Mouse (Mus musculus) forebrain, embryonic 12.5 days (tissue): ENCODE measurements around the gene Cdh13. TPM values are rescaled to one million over a fixed set of nuclear protein-coding genes. Genes with fewer than 3 reads are reported as not detected.

Experiments used
- ATAC-seq: fragments of 200-750 bp; cut with Nextera tagmentation; 2 replicates; pipeline ENCODE4 v1.8.0; 2017; ENCODE audit warnings: moderate TSS enrichment; ENCODE audit not compliant: low FRiP score
- H3K27ac ChIP-seq: fragments of 300-500 bp; sonication (generic); 2 replicates; pipeline ENCODE4 v1.5.1; 2016; ENCODE audit warnings: mild to moderate bottlenecking
- H3K27me3 ChIP-seq: fragments of 300-500 bp; sonication (generic); 2 replicates; pipeline ENCODE4 v1.6.1; 2016; ENCODE audit warnings: mild to moderate bottlenecking
- H3K36me3 ChIP-seq: fragments of 300-500 bp; sonication (generic); replicated peaks from 2 replicates; pipeline ENCODE4 v1.6.1; 2016; ENCODE audit warnings: mild to moderate bottlenecking
- H3K4me1 ChIP-seq: fragments of 300-500 bp; sonication (generic); 2 replicates; pipeline ENCODE4 v1.6.1; 2016
- H3K4me2 ChIP-seq: fragments of 300-500 bp; sonication (generic); 2 replicates; pipeline ENCODE4 v1.6.1; 2016; ENCODE audit warnings: mild to moderate bottlenecking, moderate library complexity
- H3K4me3 ChIP-seq: fragments of 300-500 bp; sonication (generic); replicated peaks from 2 replicates; pipeline ENCODE4 v1.5.1; 2016; ENCODE audit warnings: mild to moderate bottlenecking
- H3K9ac ChIP-seq: fragments of 300-500 bp; sonication (generic); 2 replicates; pipeline ENCODE4 v1.6.1; 2016; ENCODE audit warnings: mild to moderate bottlenecking
- H3K9me3 ChIP-seq: fragments of 300-500 bp; sonication (generic); 2 replicates; pipeline ENCODE4 v1.6.1; 2016
- WGBS: fragments of 180-500 bp; shearing (Covaris S2); methylation state at CpG from one replicate; pipeline ENCODE4 v1.1.7; 2016; 5-methylcytosine and 5-hydroxymethylcytosine counted together
- polyA plus RNA-seq: library from polyadenylated mRNA; unstranded; fragments of >200 nt; fragmentation: Nextera tagmentation; extraction: Ambion mirVana; gene quantifications from 2 replicates; pipeline ENCODE4 v1.2.1, GENCODE M21; 2016

The Cdh13 gene
- polyA plus RNA-seq, 1 experiment from 2014 or later: 10.8 TPM

- 79% methylated on average over 6 of the region's 6 CpGs for WGBS
- no peaks in the 10 kb centered on the region for H3K4me1 ChIP-seq
Measured at GRCm38 (mm10) chr8:118564024-118564423, 280.5 kb downstream of the Cdh13 start.

GRCm38 (mm10) chr8:118565186-118565585 is 281.7 kb downstream of the Cdh13 start:
- Histone ChIP-seq H3K4me3 (no peak overlapping the region), H3K4me1 (no peaks in the 10 kb centered on the region), H3K27me3 (no peaks in the 10 kb centered on the region), H3K9ac (no peak overlapping the region), H3K4me2 (no peak overlapping the region), H3K9me3 (no peaks in the 10 kb centered on the region), H3K36me3 (no peaks in the 10 kb centered on the region), H3K27ac (no peak overlapping the region)
- no peak for ATAC-seq
- WGBS: 92% methylated on average over 5 of the region's 5 CpGs

More at GRCm38 (mm10) chr8:118564024-118564423, 280.5 kb downstream of the Cdh13 start:
- Histone ChIP-seq H3K9me3 (no peaks in the 10 kb centered on the region), H3K9ac (no peak overlapping the region), H3K4me3 (no peak overlapping the region), H3K4me2 (no peak overlapping the region), H3K36me3 (no peaks in the 10 kb centered on the region), H3K27me3 (no peaks in the 10 kb centered on the region), H3K27ac (no peak overlapping the region)
- no peak for ATAC-seq

GRCm38 (mm10) chr8:118565887-118566747 is 282.6 kb downstream of the Cdh13 start:
- 83% methylated on average over 6 of the region's 6 CpGs for WGBS
- H3K36me3 ChIP-seq: no peaks in the 10 kb centered on the region
- no peak overlapping the region for H3K4me2 ChIP-seq
- no peaks in the 10 kb centered on the region for H3K9me3 ChIP-seq
- H3K4me3 ChIP-seq: no peak overlapping the region
- no peak for ATAC-seq
- H3K27me3 ChIP-seq: no peaks in the 10 kb centered on the region
- H3K4me1 ChIP-seq: no peaks in the 10 kb centered on the region
- no peak overlapping the region for H3K27ac ChIP-seq
- no peak overlapping the region for H3K9ac ChIP-seq

- 58% methylated on average over 8 of the region's 8 CpGs for WGBS
- no peaks in the 10 kb centered on the region for H3K9me3 ChIP-seq
- no peaks in the 10 kb centered on the region for H3K4me1 ChIP-seq
- ATAC-seq: no peak
- no peak overlapping the region for H3K4me3 ChIP-seq
- H3K9ac ChIP-seq: no peak overlapping the region
- H3K36me3 ChIP-seq: no peaks in the 10 kb centered on the region
- H3K4me2 ChIP-seq: no peak overlapping the region
- no peaks in the 10 kb centered on the region for H3K27me3 ChIP-seq
- H3K27ac ChIP-seq: no peak overlapping the region
Measured at GRCm38 (mm10) chr8:118569366-118569765, 285.8 kb downstream of the Cdh13 start.

GRCm38 (mm10) chr8:118581256-118581655 is 297.7 kb downstream of the Cdh13 start:
- Histone ChIP-seq H3K9me3 (no peaks in the 10 kb centered on the region), H3K27ac (no peak overlapping the region), H3K4me1 (no peaks in the 10 kb centered on the region), H3K4me2 (no peak overlapping the region), H3K9ac (no peak overlapping the region), H3K27me3 (no peaks in the 10 kb centered on the region), H3K4me3 (no peak overlapping the region), H3K36me3 (no peaks in the 10 kb centered on the region)
- 69% methylated on average over 1 of the region's 1 CpGs for WGBS
- no peak for ATAC-seq

GRCm38 (mm10) chr8:118582185-118582584 is 298.7 kb downstream of the Cdh13 start:
- H3K9me3 ChIP-seq: no peaks in the 10 kb centered on the region
- H3K27ac ChIP-seq: no peak overlapping the region
- no peak overlapping the region for H3K9ac ChIP-seq
- no peaks in the 10 kb centered on the region for H3K4me1 ChIP-seq
- no peak overlapping the region for H3K4me2 ChIP-seq
- H3K36me3 ChIP-seq: no peaks in the 10 kb centered on the region
- ATAC-seq: no peak
- no peaks in the 10 kb centered on the region for H3K27me3 ChIP-seq
- 95% methylated on average over 8 of the region's 8 CpGs for WGBS
- no peak overlapping the region for H3K4me3 ChIP-seq

GRCm38 (mm10) chr8:118587981-118588380 is 304.4 kb downstream of the Cdh13 start:
- Histone ChIP-seq H3K27ac (no peak overlapping the region), H3K27me3 (no peaks in the 10 kb centered on the region), H3K9me3 (no peaks in the 10 kb centered on the region), H3K9ac (no peak overlapping the region), H3K4me1 (peaks cover 2% of the 10 kb centered on the region; the same call in 1 of the 2 replicates), H3K4me2 (no peak overlapping the region), H3K36me3 (no peaks in the 10 kb centered on the region), H3K4me3 (no peak overlapping the region)
- 91% methylated on average over 5 of the region's 5 CpGs for WGBS
- no peak for ATAC-seq

- 0 out of 2 replicates have a peak, but pooled peaks cover 5% of the 10 kb centered on the region for H3K9me3 ChIP-seq
- 91% methylated on average over 8 of the region's 8 CpGs for WGBS
Measured at GRCm38 (mm10) chr8:118596816-118597215, 313.3 kb downstream of the Cdh13 start.

GRCm38 (mm10) chr8:118601376-118601775 is 317.8 kb downstream of the Cdh13 start:
- no peaks in the 10 kb centered on the region for H3K9me3 ChIP-seq
- no peak overlapping the region for H3K9ac ChIP-seq
- ATAC-seq: no peak
- H3K4me3 ChIP-seq: no peak overlapping the region
- no peaks in the 10 kb centered on the region for H3K27me3 ChIP-seq
- 89% methylated on average over 8 of the region's 8 CpGs for WGBS
- no peaks in the 10 kb centered on the region for H3K36me3 ChIP-seq
- H3K27ac ChIP-seq: no peak overlapping the region
- H3K4me2 ChIP-seq: no peak overlapping the region
- H3K4me1 ChIP-seq: no peaks in the 10 kb centered on the region

More at GRCm38 (mm10) chr8:118596816-118597215, 313.3 kb downstream of the Cdh13 start:
- Histone ChIP-seq H3K36me3 (no peaks in the 10 kb centered on the region), H3K4me3 (no peak overlapping the region), H3K9ac (no peak overlapping the region), H3K27me3 (no peaks in the 10 kb centered on the region), H3K4me2 (no peak overlapping the region), H3K4me1 (peaks cover 2% of the 10 kb centered on the region; the same call in 1 of the 2 replicates), H3K27ac (no peak overlapping the region)
- no peak for ATAC-seq

- 58% methylated on average over 8 of the region's 8 CpGs for WGBS
- H3K27me3 ChIP-seq: no peaks in the 10 kb centered on the region
- H3K4me2 ChIP-seq: no peak overlapping the region
- no peak overlapping the region for H3K27ac ChIP-seq
- H3K4me1 ChIP-seq: no peaks in the 10 kb centered on the region
- H3K4me3 ChIP-seq: no peak overlapping the region
- H3K9me3 ChIP-seq: no peaks in the 10 kb centered on the region
- H3K36me3 ChIP-seq: no peaks in the 10 kb centered on the region
- no peak for ATAC-seq
- no peak overlapping the region for H3K9ac ChIP-seq
Measured at GRCm38 (mm10) chr8:118602074-118602473, 318.5 kb downstream of the Cdh13 start.

- no peak for ATAC-seq
- Histone ChIP-seq H3K4me3 (no peak overlapping the region), H3K4me1 (no peaks in the 10 kb centered on the region), H3K36me3 (no peaks in the 10 kb centered on the region), H3K4me2 (no peak overlapping the region), H3K9ac (no peak overlapping the region), H3K27me3 (no peaks in the 10 kb centered on the region), H3K9me3 (no peaks in the 10 kb centered on the region), H3K27ac (no peak overlapping the region)
- 71% methylated on average over 10 of the region's 10 CpGs for WGBS
Measured at GRCm38 (mm10) chr8:118611551-118611950, 328.0 kb downstream of the Cdh13 start.

GRCm38 (mm10) chr8:118618195-118618594 is 334.7 kb downstream of the Cdh13 start:
- no peaks in the 10 kb centered on the region for H3K36me3 ChIP-seq
- 91% methylated on average over 10 of the region's 10 CpGs for WGBS
- no peaks in the 10 kb centered on the region for H3K9me3 ChIP-seq
- no peak overlapping the region for H3K27ac ChIP-seq
- H3K27me3 ChIP-seq: no peaks in the 10 kb centered on the region
- no peak for ATAC-seq
- H3K4me1 ChIP-seq: no peaks in the 10 kb centered on the region
- no peak overlapping the region for H3K4me2 ChIP-seq
- H3K9ac ChIP-seq: no peak overlapping the region
- no peak overlapping the region for H3K4me3 ChIP-seq

GRCm38 (mm10) chr8:118626425-118626824 is 342.9 kb downstream of the Cdh13 start:
- Histone ChIP-seq H3K27me3 (no peaks in the 10 kb centered on the region), H3K4me3 (no peak overlapping the region), H3K9me3 (no peaks in the 10 kb centered on the region), H3K9ac (no peak overlapping the region), H3K27ac (no peak overlapping the region), H3K4me1 (no peaks in the 10 kb centered on the region), H3K36me3 (no peaks in the 10 kb centered on the region), H3K4me2 (no peak overlapping the region)
- WGBS: 94% methylated on average over 5 of the region's 5 CpGs
- no peak for ATAC-seq
